Mouse (Mus musculus) heart, postnatal 0 days (tissue): ENCODE measurements around the gene Ubl4a.

Experiments
- CTCF ChIP-seq: IDR thresholded peaks from 2 replicates; pipeline ENCODE4 v1.5.1; 2016; ENCODE audit warnings: antibody characterized with exemption, control low read depth, low read depth
- EP300 ChIP-seq: IDR thresholded peaks from 2 replicates; pipeline ENCODE4 v1.6.1; 2016; ENCODE audit warnings: antibody characterized with exemption, low read depth

DNA sequence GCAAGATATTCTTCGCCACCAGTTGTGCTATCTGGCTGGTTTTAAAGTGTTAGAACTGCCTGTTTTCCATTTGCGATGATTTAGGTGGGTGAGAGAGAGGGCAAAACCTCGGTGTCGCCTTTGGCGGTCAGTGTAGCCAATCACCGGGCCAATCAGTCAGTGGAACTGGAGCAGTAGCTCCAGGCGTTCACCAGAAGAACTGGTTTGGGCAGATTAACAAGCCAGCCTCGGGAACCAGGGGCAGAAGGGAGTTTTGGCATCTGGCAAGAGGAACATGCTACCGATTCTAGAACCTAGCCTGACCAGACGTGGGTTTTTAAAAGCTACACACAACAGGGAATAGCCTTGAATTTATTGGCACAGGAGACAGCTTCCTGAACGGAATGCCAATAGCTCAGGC, 13.8 kb downstream of the Ubl4a start:
- TF ChIP-seq EP300 (no peak), CTCF (no peak)
